Mouse (Mus musculus) heart, embryonic 11.5 days (tissue): ENCODE measurements around the gene Map2k2. TPM values are rescaled to one million over a fixed set of nuclear protein-coding genes. Genes with fewer than 3 reads are reported as not detected.

Experiments used
- ATAC-seq: fragments of 200-750 bp; cut with Nextera tagmentation; replicated peaks from 2 replicates; pipeline ENCODE4 v1.8.0; 2017; ENCODE audit warnings: moderate library complexity; ENCODE audit not compliant: insufficient number of reproducible peaks, low FRiP score, low TSS enrichment
- H3K27ac ChIP-seq: fragments of 300-500 bp; sonication (generic); 2 replicates; pipeline ENCODE4 v1.5.1; 2014; ENCODE audit warnings: mild to moderate bottlenecking, low read depth, low read length
- H3K27me3 ChIP-seq: fragments of 300-500 bp; sonication (generic); 2 replicates; pipeline ENCODE4 v1.6.1; 2014; ENCODE audit warnings: mild to moderate bottlenecking, low read length, mixed read lengths; ENCODE audit not compliant: control insufficient read depth, insufficient read depth
- H3K36me3 ChIP-seq: fragments of 300-500 bp; sonication (generic); 2 replicates; pipeline ENCODE4 v1.6.1; 2014; ENCODE audit warnings: mild to moderate bottlenecking, low read length, moderate library complexity, mixed read lengths; ENCODE audit not compliant: control insufficient read depth, insufficient read depth
- H3K4me1 ChIP-seq: fragments of 300-500 bp; sonication (generic); 2 replicates; pipeline ENCODE4 v1.6.1; 2014; ENCODE audit warnings: low read length; ENCODE audit not compliant: control insufficient read depth, insufficient read depth
- H3K4me2 ChIP-seq: fragments of 300-500 bp; sonication (generic); 2 replicates; pipeline ENCODE4 v1.6.1; 2014; ENCODE audit warnings: mild to moderate bottlenecking, moderate library complexity
- H3K4me3 ChIP-seq: fragments of 300-500 bp; sonication (generic); 2 replicates; pipeline ENCODE4 v1.5.1; 2014; ENCODE audit warnings: low read depth, low read length
- H3K9ac ChIP-seq: fragments of 300-500 bp; sonication (generic); 2 replicates; pipeline ENCODE4 v1.6.1; 2014; ENCODE audit warnings: mild to moderate bottlenecking, low read depth, low read length, moderate library complexity
- H3K9me3 ChIP-seq: fragments of 300-500 bp; sonication (generic); replicated peaks from 2 replicates; pipeline ENCODE4 v1.6.1; 2016; ENCODE audit warnings: low read length; ENCODE audit not compliant: control insufficient read depth
- WGBS: fragments of 180-500 bp; shearing (Covaris S2); extraction: QIAGEN DNeasy Blood & Tissue Kit; methylation state at CpG from one replicate; pipeline ENCODE4 v1.1.7; 2014; ENCODE audit not compliant: insufficient replicate concordance; 5-methylcytosine and 5-hydroxymethylcytosine counted together
- polyA plus RNA-seq: library from polyadenylated mRNA; unstranded; fragments of >200 nt; fragmentation: Nextera tagmentation; extraction: Ambion mirVana; gene quantifications from 2 replicates; pipeline ENCODE4 v1.2.1, GENCODE M21; 2014

Gene Map2k2
- polyA plus RNA-seq, 1 experiment from 2014 or later = 153 TPM

DNA sequence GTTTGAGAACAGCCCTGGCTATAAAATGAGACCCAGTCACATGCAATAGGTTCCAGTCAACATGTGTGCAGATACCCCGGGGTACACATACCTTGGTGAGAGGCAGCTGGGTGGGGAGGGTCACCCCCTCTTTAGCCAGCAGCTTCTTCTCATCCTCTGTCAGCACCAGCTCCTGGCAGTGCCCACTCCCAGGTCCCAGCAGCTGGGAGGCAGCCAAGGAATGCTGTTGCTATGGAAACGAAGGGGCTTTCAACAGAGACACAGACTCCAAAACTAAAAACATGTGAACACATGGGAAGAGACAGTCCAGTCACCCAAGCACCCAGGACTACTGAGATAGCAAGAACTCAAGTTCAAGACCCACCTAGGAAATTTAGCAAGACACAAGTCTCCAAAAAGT lies 16.5 kb upstream of the Map2k2 start:
- Histone ChIP-seq H3K9me3 (no peaks in the 10 kb centered on the region), H3K4me2 (no peak overlapping the region), H3K27ac (no peak overlapping the region), H3K27me3 (peaks cover 3% of the 10 kb centered on the region), H3K4me1 (peaks cover 11% of the 10 kb centered on the region), H3K36me3 (no peaks in the 10 kb centered on the region), H3K9ac (no peak overlapping the region), H3K4me3 (no peak overlapping the region)
- no peak for ATAC-seq
- WGBS = 43% methylated on average over 2 of the region's 2 CpGs

DNA sequence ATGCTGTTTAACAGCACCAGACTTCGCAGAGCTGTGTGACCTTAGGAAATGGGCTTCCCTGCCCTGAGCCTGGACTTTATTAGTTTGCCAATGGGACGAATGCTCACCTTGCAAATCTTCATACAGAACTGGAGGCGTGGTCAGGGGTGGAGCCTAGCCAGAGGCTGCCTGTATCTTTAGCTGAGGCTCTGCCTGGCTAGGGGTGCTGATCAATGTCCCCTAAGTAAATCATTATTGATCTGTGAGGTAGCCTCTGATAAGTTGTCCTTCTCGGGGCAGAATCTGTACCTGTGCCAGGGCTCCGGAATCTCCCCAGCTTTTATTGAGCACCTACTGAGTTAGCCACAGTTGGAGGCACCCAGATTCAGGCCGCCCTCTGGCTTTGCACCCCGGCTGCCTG lies 15.1 kb upstream of the Map2k2 start:
- no peak for ATAC-seq
- 67% methylated on average over 7 of the region's 7 CpGs for WGBS
- Histone ChIP-seq H3K9ac (no peak overlapping the region), H3K4me2 (no peak overlapping the region), H3K27me3 (peaks cover 3% of the 10 kb centered on the region), H3K4me1 (peaks cover 11% of the 10 kb centered on the region), H3K36me3 (no peaks in the 10 kb centered on the region), H3K9me3 (no peaks in the 10 kb centered on the region), H3K4me3 (no peak overlapping the region), H3K27ac (no peak overlapping the region)

DNA sequence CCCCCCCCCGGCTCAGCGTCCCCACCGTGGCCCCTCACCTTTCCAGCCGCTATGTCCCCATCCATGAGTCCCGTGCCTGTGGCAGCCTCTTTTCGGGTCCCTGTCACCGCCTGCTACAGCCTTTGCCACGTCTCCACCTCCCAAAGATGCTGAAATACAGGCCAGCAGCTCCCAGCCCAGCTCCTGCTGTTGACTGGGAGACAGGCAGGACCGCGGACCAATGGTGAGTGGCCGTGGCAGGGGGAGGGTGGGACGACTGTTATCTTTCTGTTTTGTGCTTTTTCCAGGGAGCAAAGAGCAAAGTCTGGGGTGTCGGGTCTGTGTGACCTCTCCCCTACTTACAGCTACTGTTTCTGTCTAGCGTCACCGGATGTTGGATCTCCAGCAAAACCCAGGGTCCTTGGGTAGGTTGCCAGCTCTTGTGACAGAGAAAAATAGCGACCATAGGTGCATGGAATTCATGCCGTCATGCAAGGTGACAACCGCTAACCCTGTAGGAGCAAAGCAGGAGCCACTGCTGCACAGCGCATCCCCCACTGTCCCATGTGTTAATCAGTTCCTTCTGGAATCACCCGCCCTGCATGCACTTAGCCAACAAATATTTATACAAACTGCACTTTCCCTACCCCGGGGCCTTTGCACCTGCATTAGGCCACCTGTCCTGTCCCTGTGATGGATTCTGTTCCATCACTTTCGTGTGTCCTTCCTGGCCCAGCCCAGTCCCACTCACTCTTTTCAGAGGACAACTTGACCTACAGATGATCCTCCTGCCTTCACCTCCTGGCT lies 13.1 kb upstream of the Map2k2 start:
- no peak for ATAC-seq
- no peak overlapping the region for H3K27ac ChIP-seq
- H3K9me3 ChIP-seq = no peaks in the 10 kb centered on the region; the same call in 1 of the 2 replicates
- peaks cover 3% of the 10 kb centered on the region for H3K27me3 ChIP-seq
- H3K9ac ChIP-seq = no peak overlapping the region
- H3K4me1 ChIP-seq = peaks cover 11% of the 10 kb centered on the region
- no peak overlapping the region for H3K4me2 ChIP-seq
- no peaks in the 10 kb centered on the region for H3K36me3 ChIP-seq
- H3K4me3 ChIP-seq = no peak overlapping the region
- WGBS = 44% methylated on average over 22 of the region's 22 CpGs

DNA sequence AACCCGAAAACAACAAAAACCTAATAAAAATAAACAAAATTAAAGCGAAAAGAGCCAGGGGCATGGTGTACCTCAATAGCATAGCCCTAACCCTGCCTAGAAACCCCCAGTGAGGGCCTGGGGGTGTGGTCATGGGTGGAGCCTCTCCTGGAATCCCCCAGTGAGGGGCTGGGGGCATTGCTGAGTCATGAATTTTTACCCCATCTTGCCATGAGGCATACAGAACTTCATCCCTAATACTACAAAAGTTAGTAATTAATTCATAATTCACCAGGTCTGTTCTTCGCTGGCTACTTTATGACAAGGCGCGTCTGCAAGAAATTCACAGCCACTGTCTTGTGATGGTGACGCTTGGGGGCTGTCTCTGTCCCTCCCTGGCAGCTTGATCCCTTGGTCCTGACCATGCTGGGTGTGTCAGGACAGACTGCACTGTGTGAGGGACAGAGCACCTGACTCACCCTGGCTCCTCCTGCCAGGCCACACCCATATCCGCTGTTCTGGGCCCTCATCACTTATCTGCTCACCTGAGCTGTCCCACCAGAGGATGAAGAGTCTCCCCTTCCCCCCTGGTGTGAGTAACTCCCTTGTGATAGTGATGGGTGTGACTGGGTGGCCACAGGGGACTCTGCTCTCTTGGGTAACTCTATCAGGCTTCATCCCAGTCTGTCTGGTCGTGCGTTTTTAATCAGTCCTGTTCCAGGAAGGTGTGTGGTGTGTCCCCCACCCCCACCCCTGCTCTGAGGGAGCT lies 10.6 kb upstream of the Map2k2 start:
- ATAC-seq = peak; percentile 22; the same call in 1 of the 2 replicates
- no peak overlapping the region for H3K4me3 ChIP-seq
- no peaks in the 10 kb centered on the region for H3K36me3 ChIP-seq
- H3K9me3 ChIP-seq = no peaks in the 10 kb centered on the region; the same call in 1 of the 2 replicates
- peaks cover 3% of the 10 kb centered on the region for H3K27me3 ChIP-seq
- no peak overlapping the region for H3K27ac ChIP-seq
- H3K4me1 ChIP-seq = peaks cover 6% of the 10 kb centered on the region
- 46% methylated on average over 9 of the region's 9 CpGs for WGBS
- H3K4me2 ChIP-seq = no peak overlapping the region
- H3K9ac ChIP-seq = no peak overlapping the region

- H3K36me3 ChIP-seq = peaks cover 22% of the 10 kb centered on the region
- ATAC-seq = peak; percentile 83
- peaks cover 14% of the 10 kb centered on the region for H3K4me1 ChIP-seq
- peak overlapping the region; percentile 100 for H3K27ac ChIP-seq
- peak overlapping the region; percentile 85 for H3K4me3 ChIP-seq
- peak overlapping the region; percentile 99 for H3K9ac ChIP-seq
- H3K9me3 ChIP-seq = no peaks in the 10 kb centered on the region
- WGBS = under 1% methylated on average over 34 of the region's 35 CpGs
- H3K4me2 ChIP-seq = peak overlapping the region; percentile 64
- H3K27me3 ChIP-seq = no peaks in the 10 kb centered on the region
Measured at GRCm38 (mm10) chr10:81106113-81106721, 502 bp downstream of the Map2k2 start.

GRCm38 (mm10) chr10:81112946-81113345 lies 7.2 kb downstream of the Map2k2 start:
- H3K9me3 ChIP-seq = no peaks in the 10 kb centered on the region
- no peak overlapping the region for H3K4me3 ChIP-seq
- H3K4me2 ChIP-seq = no peak overlapping the region
- WGBS = 85% methylated on average over 6 of the region's 6 CpGs
- no peak overlapping the region for H3K27ac ChIP-seq
- ATAC-seq = no peak
- H3K27me3 ChIP-seq = no peaks in the 10 kb centered on the region
- no peak overlapping the region for H3K9ac ChIP-seq
- H3K4me1 ChIP-seq = no peaks in the 10 kb centered on the region
- peaks cover 54% of the 10 kb centered on the region for H3K36me3 ChIP-seq

- H3K4me2 ChIP-seq = no peak overlapping the region
- peaks cover 52% of the 10 kb centered on the region for H3K36me3 ChIP-seq
- H3K27ac ChIP-seq = no peak overlapping the region
- no peaks in the 10 kb centered on the region for H3K9me3 ChIP-seq
- H3K9ac ChIP-seq = no peak overlapping the region
- H3K4me3 ChIP-seq = no peak overlapping the region
- ATAC-seq = no peak
- H3K4me1 ChIP-seq = no peaks in the 10 kb centered on the region
- no peaks in the 10 kb centered on the region for H3K27me3 ChIP-seq
- 93% methylated on average over 10 of the region's 10 CpGs for WGBS
Measured at GRCm38 (mm10) chr10:81119625-81120024, 13.9 kb downstream of the Map2k2 start.

- no peak overlapping the region for H3K9ac ChIP-seq
- no peak overlapping the region for H3K4me2 ChIP-seq
- H3K36me3 ChIP-seq = peaks cover 45% of the 10 kb centered on the region
- H3K27me3 ChIP-seq = no peaks in the 10 kb centered on the region
- no peak overlapping the region for H3K27ac ChIP-seq
- 81% methylated on average over 7 of the region's 7 CpGs for WGBS
- H3K4me3 ChIP-seq = no peak overlapping the region
- no peaks in the 10 kb centered on the region for H3K9me3 ChIP-seq
- ATAC-seq = no peak
- H3K4me1 ChIP-seq = no peaks in the 10 kb centered on the region
Measured at GRCm38 (mm10) chr10:81120650-81121049, 14.9 kb downstream of the Map2k2 start.
